Comparison of ENCODE assay signal across 26 mouse cellular contexts in the genomic region with DNA sequence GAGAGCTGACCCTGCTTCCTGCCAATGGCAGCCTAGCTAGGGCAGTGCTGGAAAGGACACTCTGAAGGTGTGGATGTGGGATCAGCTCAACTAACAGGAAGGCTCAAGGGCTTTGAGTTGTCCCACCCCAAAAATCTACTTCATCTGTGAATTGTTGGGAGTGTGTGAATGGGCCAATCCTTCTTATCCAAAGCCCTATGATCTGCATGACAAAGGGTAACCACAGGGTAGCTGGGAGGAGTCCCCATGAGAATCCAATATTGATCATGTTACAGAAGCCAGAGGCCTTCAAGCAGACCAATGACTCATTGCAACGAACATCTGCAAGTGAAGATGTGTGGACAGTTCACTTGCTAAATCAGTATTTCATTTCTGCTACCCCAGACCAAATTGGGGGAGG. TPM values are rescaled to one million over a fixed set of nuclear protein-coding genes. Genes with fewer than 3 reads are reported as not detected.
"Had no signal": no experiment of that assay in that cellular context is flagged by ENCODE, and none has a peak within 500 bp of the region (broad histone marks: within the 10 kb centered on the region; RNA-seq: fewer than 3 reads in every experiment).

No protein-coding gene starts in this region.

- H3K4me3 ChIP-seq: heart, adult 2 months; heart, embryonic 12.5 days; hindbrain, embryonic 10.5 days; hindbrain, embryonic 12.5 days; intestine, embryonic 15.5 days; layer of hippocampus, adult 2 months; left cerebral cortex, adult 2 months; limb, embryonic 13.5 days; limb, embryonic 15.5 days; liver, embryonic 12.5 days had no signal

- H3K9me3 ChIP-seq: heart, embryonic 12.5 days; hindbrain, embryonic 10.5 days; intestine, embryonic 15.5 days; limb, embryonic 13.5 days; limb, embryonic 15.5 days; liver, embryonic 12.5 days had no signal

- H3K27ac ChIP-seq: heart, adult 2 months; hindbrain, embryonic 10.5 days; hindbrain, embryonic 12.5 days; hindbrain, embryonic 14.5 days; intestine, embryonic 15.5 days; layer of hippocampus, adult 2 months; left cerebral cortex, adult 2 months; limb, embryonic 13.5 days; limb, embryonic 15.5 days; liver, embryonic 12.5 days; liver, embryonic 14.5 days had no signal

- H3K4me2 ChIP-seq: heart, embryonic 12.5 days; hindbrain, embryonic 12.5 days; hindbrain, embryonic 14.5 days; intestine, embryonic 15.5 days; limb, embryonic 13.5 days; limb, embryonic 15.5 days; liver, embryonic 12.5 days had no signal

- DNase-seq: gastrocnemius, postnatal 10 days; gastrocnemius, postnatal 25 days; heart, adult 2 months; heart, postnatal 10 days; heart, postnatal 4 days; kidney, adult 18-20 months; kidney, adult 8-10 months; kidney, postnatal 10 days; kidney, postnatal 25 days; kidney, postnatal 4 days; left cerebral cortex, postnatal 4 days had no signal

- ATAC-seq: hindbrain, embryonic 16.5 days; inflammation-experienced regulatory T-cells, adult 6 months; intestine, embryonic 15.5 days; intestine, postnatal 0 days; liver, embryonic 12.5 days had no signal

- H3K4me1 ChIP-seq: heart, embryonic 12.5 days; hindbrain, embryonic 10.5 days; hindbrain, embryonic 12.5 days; intestine, embryonic 15.5 days; limb, embryonic 13.5 days; limb, embryonic 15.5 days; liver, embryonic 12.5 days had no signal

- H3K9ac ChIP-seq: heart, embryonic 12.5 days; hindbrain, embryonic 12.5 days; hindbrain, embryonic 14.5 days; intestine, embryonic 15.5 days; limb, embryonic 13.5 days; limb, embryonic 15.5 days; liver, embryonic 12.5 days; liver, embryonic 14.5 days had no signal

- H3K27me3 ChIP-seq: heart, embryonic 12.5 days; hindbrain, embryonic 12.5 days; intestine, embryonic 15.5 days; limb, embryonic 13.5 days; limb, embryonic 15.5 days; liver, embryonic 12.5 days had no signal

- H3K36me3 ChIP-seq: heart, embryonic 12.5 days; hindbrain, embryonic 10.5 days; hindbrain, embryonic 12.5 days; intestine, embryonic 15.5 days; limb, embryonic 13.5 days; limb, embryonic 15.5 days; liver, embryonic 12.5 days had no signal

RNA-seq across cellular contexts. Expression of a gene that starts 51.1 kb away (rescaled TPM):
- total RNA-seq: granulocyte monocyte progenitor cell, adult 5-6 weeks had no signal
- polyA plus RNA-seq: inflammation-experienced regulatory T-cells, adult 6 months had no signal
